ENCODE assay signal across 8 mouse cellular contexts in genomic region chr14:72603194-72603521, GRCm38 (mm10).
DNase-seq lines count a peak whose midpoint lies in the region; ATAC-seq and TF ChIP-seq lines count a peak whose summit lies in the region.

No protein-coding gene starts in this region.

- no peak for TF ChIP-seq POLR2A in cerebellum, adult 2 months (IDR thresholded peaks at IDR 0.05; ENCODE audit: borderline replicate concordance, insufficient read depth, low read length)
- peak; percentile 6; the same call in 1 of the 2 replicates for TF ChIP-seq POLR2A in spleen, adult 2 months (IDR thresholded peaks at IDR 0.05; ENCODE audit: low read depth, low read length)

- H3K9ac ChIP-seq in liver, embryonic 11.5 days (ENCODE audit: low read depth, low read length): peak overlapping the region; percentile 73
- peak overlapping the region; percentile 61 for H3K9ac ChIP-seq in stomach, postnatal 0 days (ENCODE audit: low read length)

- under 1% methylated on average over 8 of the region's 8 CpGs for WGBS in cerebellum, adult 2 months
- 3% methylated on average over 8 of the region's 8 CpGs for WGBS in spleen, adult 2 months
- WGBS in liver, embryonic 11.5 days: 4% methylated on average over 8 of the region's 8 CpGs
- WGBS in stomach, postnatal 0 days: under 1% methylated on average over 8 of the region's 8 CpGs

- H3K4me1 ChIP-seq in cerebellum, adult 2 months (ENCODE audit: control insufficient read depth, insufficient read depth, low read length): no peaks in the 10 kb centered on the region; the same call in 1 of the 2 replicates
- H3K4me1 ChIP-seq in spleen, adult 2 months (ENCODE audit: control insufficient read depth, insufficient read depth, insufficient read length): 0 out of 2 replicates have a peak, but pooled peaks cover 2% of the 10 kb centered on the region
- peaks cover 7% of the 10 kb centered on the region for H3K4me1 ChIP-seq in liver, embryonic 11.5 days (replicated peaks; ENCODE audit: control insufficient read depth, insufficient read depth, low read length)
- H3K4me1 ChIP-seq in stomach, postnatal 0 days (replicated peaks; ENCODE audit: control insufficient read depth, insufficient read depth): 0 out of 2 replicates have a peak, but pooled peaks cover 2% of the 10 kb centered on the region

- no peaks in the 10 kb centered on the region for H3K27me3 ChIP-seq in cerebellum, adult 2 months (ENCODE audit: control insufficient read depth, insufficient read depth, low read length)
- no peaks in the 10 kb centered on the region for H3K27me3 ChIP-seq in spleen, adult 2 months (ENCODE audit: control insufficient read depth, insufficient read depth, low read length)
- no peaks in the 10 kb centered on the region for H3K27me3 ChIP-seq in liver, embryonic 11.5 days (replicated peaks; ENCODE audit: control insufficient read depth, insufficient read depth, low read length)
- no peaks in the 10 kb centered on the region for H3K27me3 ChIP-seq in stomach, postnatal 0 days (ENCODE audit: control insufficient read depth, insufficient read depth, low read length)

- H3K27ac ChIP-seq in cerebellum, adult 2 months (ENCODE audit: insufficient read depth, low read length): peak overlapping the region; percentile 23; the same call in 1 of the 2 replicates
- H3K27ac ChIP-seq in spleen, adult 2 months (ENCODE audit: insufficient read depth, low read length): peak overlapping the region; percentile 44; the same call in 1 of the 2 replicates
- peak overlapping the region; percentile 56; the same call in 1 of the 2 replicates for H3K27ac ChIP-seq in liver, embryonic 11.5 days (ENCODE audit: low read depth, low read length)
- peak overlapping the region; percentile 74 for H3K27ac ChIP-seq in stomach, postnatal 0 days (replicated peaks)

- peak overlapping the region; percentile 59 for H3K4me2 ChIP-seq in liver, embryonic 11.5 days
- H3K4me2 ChIP-seq in stomach, postnatal 0 days (replicated peaks; ENCODE audit: low read depth): peak overlapping the region; percentile 38

- no peaks in the 10 kb centered on the region for H3K9me3 ChIP-seq in liver, embryonic 11.5 days (ENCODE audit: control insufficient read depth, low read length)
- H3K9me3 ChIP-seq in stomach, postnatal 0 days (ENCODE audit: control insufficient read depth, low read length): no peaks in the 10 kb centered on the region

- TF ChIP-seq EP300 in stomach, postnatal 0 days (optimal IDR thresholded peaks at IDR 0.05): no peak

- H3K36me3 ChIP-seq in spleen, adult 2 months (ENCODE audit: control insufficient read depth, insufficient read depth, low read length): no peaks in the 10 kb centered on the region
- H3K36me3 ChIP-seq in liver, embryonic 11.5 days (ENCODE audit: control insufficient read depth, insufficient read depth, low read length): no peaks in the 10 kb centered on the region
- H3K36me3 ChIP-seq in stomach, postnatal 0 days (ENCODE audit: control insufficient read depth, insufficient read depth, low read length): no peaks in the 10 kb centered on the region

- TF ChIP-seq CTCF in cerebellum, adult 2 months (IDR thresholded peaks at IDR 0.05; ENCODE audit: borderline replicate concordance, insufficient read depth, low read depth, low read length): no peak
- TF ChIP-seq CTCF in spleen, adult 2 months (IDR thresholded peaks at IDR 0.05; ENCODE audit: extremely low read depth, insufficient read depth, insufficient read length, insufficient replicate concordance): no peak
- TF ChIP-seq CTCF in stomach, postnatal 0 days (IDR thresholded peaks at IDR 0.05; ENCODE audit: low read depth): no peak

- no peak for DNase-seq in cerebellum, adult 2 months
- no peak for DNase-seq in cerebellum, adult 11-12 months
- no peak for DNase-seq in spleen, adult 2 months (ENCODE audit: low read depth in 1 of 2, low spot score in 2 of 2)
- no peak for DNase-seq in spleen, postnatal 36 days (ENCODE audit: low spot score in 2 of 2)
- no peak for DNase-seq in liver, embryonic 11.5 days (ENCODE audit: low spot score)
- DNase-seq in stomach, postnatal 0 days (ENCODE audit: low spot score): no peak
- no peak for DNase-seq in cerebellum, adult 8-10 months
- DNase-seq in cerebellum, postnatal 25 days: no peak

- ATAC-seq in liver, embryonic 11.5 days (replicated peaks; ENCODE audit: low FRiP score): no peak
- ATAC-seq in stomach, postnatal 0 days (ENCODE audit: low FRiP score, low TSS enrichment): no peak

- peak overlapping the region; percentile 73 for H3K4me3 ChIP-seq in cerebellum, adult 2 months (replicated peaks; ENCODE audit: insufficient read depth, low read depth, low read length)
- peak overlapping the region; percentile 64 for H3K4me3 ChIP-seq in spleen, adult 2 months (ENCODE audit: extremely low read depth, insufficient read depth, insufficient read length)
- peak overlapping the region; percentile 57 for H3K4me3 ChIP-seq in liver, embryonic 11.5 days (ENCODE audit: low read depth, low read length)
- peak overlapping the region; percentile 31 for H3K4me3 ChIP-seq in stomach, postnatal 0 days (ENCODE audit: low read depth, low read length)

Comparison
In these comparisons a context has a peak if more than half of its experiments do, and no peak if none do; other contexts are left out.
1. H3K27ac ChIP-seq: peak in every context shown above with its lines; median percentile 74 in stomach, postnatal 0 days; 56 in liver, embryonic 11.5 days; 44 in spleen, adult 2 months; 23 in cerebellum, adult 2 months.